Mouse (Mus musculus): Measurements from ENCODE around the gene Tceal7.

DNA sequence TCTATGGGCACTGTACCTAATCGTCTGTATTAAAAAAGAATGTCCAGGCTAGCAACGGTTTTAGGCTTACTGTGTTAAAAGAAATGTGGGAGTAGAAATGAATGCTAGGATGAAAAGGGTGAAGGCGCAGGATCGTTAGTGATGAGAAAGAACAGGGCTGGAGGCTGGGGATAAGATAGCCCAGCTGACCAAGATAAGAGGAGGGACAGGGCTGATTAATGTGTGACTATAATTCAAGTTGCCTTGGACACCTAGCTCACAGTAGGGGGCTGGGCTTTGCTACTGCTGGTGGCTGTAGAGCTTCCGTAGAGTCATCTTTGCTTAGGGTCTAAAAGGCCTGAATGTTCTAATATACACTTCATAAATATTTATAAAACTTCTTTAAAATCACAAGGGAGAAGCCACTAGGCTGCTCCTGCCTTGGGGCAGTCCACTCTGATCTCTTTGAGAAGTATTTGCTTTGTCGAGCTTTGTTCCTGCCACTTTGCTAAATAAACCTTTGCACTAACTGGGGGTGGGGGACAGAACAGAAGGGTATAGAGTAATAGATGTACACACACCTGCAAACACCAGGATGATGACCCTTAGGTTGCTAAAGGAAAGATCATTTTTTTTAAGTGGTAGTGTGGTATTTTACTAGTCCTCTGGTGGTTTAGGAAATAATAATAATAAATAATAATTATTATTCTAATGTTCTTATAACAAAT is 37.6 kb downstream of the Tceal7 start:
- TF ChIP-seq CTCF (IDR thresholded peaks at IDR 0.05; ENCODE audit: insufficient read depth, low read length) (no peak), POLR2A (IDR thresholded peaks at IDR 0.05; ENCODE audit: borderline replicate concordance, extremely low read depth, low read depth, low read length) (no peak)

Measured in lung, adult 2 months (tissue).